Mouse (Mus musculus) adrenal gland, postnatal 4 days (tissue): Measurements from ENCODE around the gene Mid1. TPM values are rescaled to one million over a fixed set of nuclear protein-coding genes. Genes with fewer than 3 reads are reported as not detected.

Experiments
- DNase-seq, 2 experiments: peaks; one replicate each; pipeline ENCODE4 v3.0.0; 2021 to 2022; ENCODE audit warnings: low spot score in 2 of 2, mixed read lengths in 2 of 2
- total RNA-seq, 2 experiments: library from RNA; stranded (reverse); gene quantifications; 2 replicates each; pipeline ENCODE4 v1.2.3; 2021

Gene Mid1
- total RNA-seq, 2 experiments from 2014 or later = 22.7 to 35.3 TPM

GRCm38 (mm10) chrX:169811318-169811717, 126.3 kb downstream of the Mid1 start:
- DNase-seq = no peak

GRCm38 (mm10) chrX:169811783-169812182, 126.8 kb downstream of the Mid1 start:
- no peak for DNase-seq

- no peak for DNase-seq
Observed at GRCm38 (mm10) chrX:169813673-169814072, 128.7 kb downstream of the Mid1 start.

- DNase-seq = no peak
Observed at GRCm38 (mm10) chrX:169826947-169827346, 141.9 kb downstream of the Mid1 start.

- no peak for DNase-seq
Observed at GRCm38 (mm10) chrX:169827720-169828119, 142.7 kb downstream of the Mid1 start.

- DNase-seq = no peak
Observed at GRCm38 (mm10) chrX:169828136-169828535, 143.1 kb downstream of the Mid1 start.

GRCm38 (mm10) chrX:169830052-169830451, 145.1 kb downstream of the Mid1 start:
- no peak for DNase-seq

- DNase-seq = no peak
Observed at GRCm38 (mm10) chrX:169837947-169838649, 153.1 kb downstream of the Mid1 start.

GRCm38 (mm10) chrX:169838650-169838971, 153.6 kb downstream of the Mid1 start:
- no peak for DNase-seq

GRCm38 (mm10) chrX:169843267-169843666, 158.3 kb downstream of the Mid1 start:
- no peak for DNase-seq

GRCm38 (mm10) chrX:169844150-169844772, 159.3 kb downstream of the Mid1 start:
- no peak for DNase-seq

- no peak for DNase-seq
Observed at GRCm38 (mm10) chrX:169846187-169846586, 161.2 kb downstream of the Mid1 start.

GRCm38 (mm10) chrX:169861194-169861720, 176.3 kb downstream of the Mid1 start:
- no peak for DNase-seq

GRCm38 (mm10) chrX:169862440-169862839, 177.4 kb downstream of the Mid1 start:
- no peak for DNase-seq

GRCm38 (mm10) chrX:169862848-169863247, 177.8 kb downstream of the Mid1 start:
- no peak for DNase-seq

- no peak for DNase-seq
Observed at GRCm38 (mm10) chrX:169863841-169864240, 178.8 kb downstream of the Mid1 start.

GRCm38 (mm10) chrX:169868223-169868622, 183.2 kb downstream of the Mid1 start:
- DNase-seq = no peak

- DNase-seq = no peak
Observed at GRCm38 (mm10) chrX:169874475-169874874, 189.5 kb downstream of the Mid1 start.

GRCm38 (mm10) chrX:169879481-169880362, 194.7 kb downstream of the Mid1 start:
- peak; percentile 19 to 75 for DNase-seq

- DNase-seq = no peak
Observed at GRCm38 (mm10) chrX:169880363-169880711, 195.3 kb downstream of the Mid1 start.

GRCm38 (mm10) chrX:169880826-169881225, 195.8 kb downstream of the Mid1 start:
- DNase-seq = no peak
